ENCODE assay signal across 31 mouse cellular contexts in the genomic region with DNA sequence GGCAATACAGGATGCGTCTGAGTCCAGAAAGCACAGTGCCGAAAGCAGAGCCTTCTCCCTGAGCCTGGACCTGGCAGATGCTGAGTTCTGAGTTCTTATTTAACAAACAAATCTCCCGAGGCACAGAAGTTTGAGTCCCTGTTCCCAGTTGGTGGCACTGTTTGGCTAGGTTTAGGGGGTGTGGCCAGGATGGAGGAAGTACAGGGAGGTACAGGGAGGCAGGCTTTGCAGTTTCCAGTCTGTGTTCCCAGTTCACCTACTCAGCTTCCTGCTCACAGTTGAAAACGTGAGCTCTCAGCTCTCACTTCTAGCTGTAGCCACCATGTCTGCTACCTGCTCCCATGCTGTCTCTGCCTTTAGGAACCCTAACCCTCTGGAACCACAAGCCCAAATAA. TPM values are rescaled to one million over a fixed set of nuclear protein-coding genes. Genes with fewer than 3 reads are reported as not detected.
DNase-seq lines count a peak whose midpoint lies in the region; ATAC-seq and TF ChIP-seq lines count a peak whose summit lies in the region.
"Had no signal": no experiment of that assay in that cellular context is flagged by ENCODE, and none has a peak within 500 bp of the region (broad histone marks: within the 10 kb centered on the region; RNA-seq: fewer than 3 reads in every experiment).

No protein-coding gene starts in this region.

- H3K4me2 ChIP-seq in heart, embryonic 11.5 days, result no peak overlapping the region
- H3K4me2 ChIP-seq in intestine, embryonic 16.5 days (ENCODE audit: low read depth, low read length), result no peak overlapping the region
- H3K4me2 ChIP-seq: embryonic facial prominence, embryonic 12.5 days; embryonic facial prominence, embryonic 15.5 days; forebrain, embryonic 12.5 days; forebrain, embryonic 15.5 days; heart, embryonic 13.5 days; hindbrain, embryonic 13.5 days; intestine, embryonic 15.5 days had no signal

- peaks cover 2% of the 10 kb centered on the region for H3K4me1 ChIP-seq in heart, adult 2 months (ENCODE audit: control insufficient read depth, insufficient read depth, low read length)
- no peaks in the 10 kb centered on the region for H3K4me1 ChIP-seq in heart, embryonic 11.5 days (ENCODE audit: control insufficient read depth, insufficient read depth, low read length)
- no peaks in the 10 kb centered on the region for H3K4me1 ChIP-seq in intestine, embryonic 16.5 days (ENCODE audit: control insufficient read depth, insufficient read depth, low read length)
- H3K4me1 ChIP-seq: embryonic facial prominence, embryonic 12.5 days; embryonic facial prominence, embryonic 15.5 days; forebrain, embryonic 12.5 days; heart, embryonic 13.5 days; hindbrain, embryonic 10.5 days; hindbrain, embryonic 13.5 days; intestine, embryonic 15.5 days had no signal

- no peak for DNase-seq in gastrocnemius, adult 2 months
- no peak for DNase-seq in gastrocnemius, postnatal 14 days
- DNase-seq in heart, adult 2 months, result peak in 1 of 2 experiments; percentile 7
- DNase-seq in ES-CJ7 (ENCODE audit: low read depth, low spot score), result peak; percentile 2
- DNase-seq in R1 (ENCODE audit: low read depth, low spot score), result peak; percentile 10
- DNase-seq in thymus, adult 18-20 months, result no peak
- DNase-seq: adrenal gland, adult 2 months; adrenal gland, postnatal 14 days; cerebellum, postnatal 14 days; kidney, adult 18-20 months; kidney, adult 9 months had no signal

- H3K4me3 ChIP-seq in gastrocnemius, adult 2 months, result no peak overlapping the region
- H3K4me3 ChIP-seq in heart, adult 2 months, result no peak overlapping the region
- H3K4me3 ChIP-seq in heart, embryonic 11.5 days (ENCODE audit: low read depth, low read length), result no peak overlapping the region
- H3K4me3 ChIP-seq in intestine, embryonic 16.5 days (ENCODE audit: low read length), result no peak overlapping the region
- H3K4me3 ChIP-seq: embryonic facial prominence, embryonic 12.5 days; embryonic facial prominence, embryonic 15.5 days; forebrain, embryonic 12.5 days; forebrain, embryonic 15.5 days; heart, embryonic 13.5 days; hindbrain, embryonic 10.5 days; hindbrain, embryonic 13.5 days; intestine, embryonic 15.5 days had no signal

- H3K27me3 ChIP-seq in heart, adult 2 months (ENCODE audit: control insufficient read depth, insufficient read depth, low read length), result no peaks in the 10 kb centered on the region
- H3K27me3 ChIP-seq in heart, embryonic 11.5 days (ENCODE audit: control insufficient read depth, insufficient read depth, low read length), result no peaks in the 10 kb centered on the region
- H3K27me3 ChIP-seq in intestine, embryonic 16.5 days (replicated peaks; ENCODE audit: control insufficient read depth, insufficient read depth, low read length), result no peaks in the 10 kb centered on the region
- H3K27me3 ChIP-seq: embryonic facial prominence, embryonic 12.5 days; embryonic facial prominence, embryonic 15.5 days; forebrain, embryonic 12.5 days; forebrain, embryonic 15.5 days; heart, embryonic 13.5 days; hindbrain, embryonic 13.5 days; intestine, embryonic 15.5 days had no signal

- H3K36me3 ChIP-seq in heart, adult 2 months (ENCODE audit: control insufficient read depth, insufficient read depth, low read length), result no peaks in the 10 kb centered on the region
- H3K36me3 ChIP-seq in heart, embryonic 11.5 days (ENCODE audit: control insufficient read depth, insufficient read depth, low read length), result no peaks in the 10 kb centered on the region
- no peaks in the 10 kb centered on the region for H3K36me3 ChIP-seq in intestine, embryonic 16.5 days (ENCODE audit: control insufficient read depth, insufficient read depth, low read length)
- H3K36me3 ChIP-seq: embryonic facial prominence, embryonic 12.5 days; embryonic facial prominence, embryonic 15.5 days; forebrain, embryonic 12.5 days; forebrain, embryonic 15.5 days; heart, embryonic 13.5 days; hindbrain, embryonic 10.5 days; hindbrain, embryonic 13.5 days; intestine, embryonic 15.5 days had no signal

- H3K9ac ChIP-seq in heart, adult 2 months (ENCODE audit: low read depth, low read length), result no peak overlapping the region
- no peak overlapping the region for H3K9ac ChIP-seq in heart, embryonic 11.5 days (ENCODE audit: low read depth, low read length)
- no peak overlapping the region for H3K9ac ChIP-seq in intestine, embryonic 16.5 days (ENCODE audit: low read depth, low read length)
- H3K9ac ChIP-seq: embryonic facial prominence, embryonic 12.5 days; embryonic facial prominence, embryonic 15.5 days; forebrain, embryonic 12.5 days; forebrain, embryonic 15.5 days; heart, embryonic 13.5 days; hindbrain, embryonic 13.5 days; intestine, embryonic 15.5 days had no signal

- ATAC-seq in heart, embryonic 11.5 days (replicated peaks; ENCODE audit: insufficient number of reproducible peaks, low FRiP score, low TSS enrichment), result no peak
- no peak for ATAC-seq in intestine, embryonic 16.5 days
- ATAC-seq: CD4-positive, CD25-positive, alpha-beta regulatory T cell, adult 4 months; forebrain, embryonic 15.5 days; hindbrain, embryonic 16.5 days; intestine, embryonic 15.5 days had no signal

- WGBS in heart, adult 2 months, result 54% methylated on average over 4 of the region's 4 CpGs
- WGBS in heart, embryonic 11.5 days (ENCODE audit: insufficient replicate concordance), result 67% methylated on average over 4 of the region's 4 CpGs
- 73% methylated on average over 4 of the region's 4 CpGs for WGBS in intestine, embryonic 16.5 days

- TF ChIP-seq EP300 in heart, adult 2 months (IDR thresholded peaks at IDR 0.05; ENCODE audit: insufficient read depth, low read depth, low read length), result no peak

- H3K9me3 ChIP-seq in heart, embryonic 11.5 days (replicated peaks; ENCODE audit: control insufficient read depth, low read length), result no peaks in the 10 kb centered on the region
- H3K9me3 ChIP-seq in intestine, embryonic 16.5 days (ENCODE audit: control insufficient read depth, low read length), result no peaks in the 10 kb centered on the region
- H3K9me3 ChIP-seq: embryonic facial prominence, embryonic 12.5 days; embryonic facial prominence, embryonic 15.5 days; forebrain, embryonic 12.5 days; forebrain, embryonic 15.5 days; heart, embryonic 13.5 days; hindbrain, embryonic 10.5 days; hindbrain, embryonic 13.5 days; intestine, embryonic 15.5 days had no signal

- peak overlapping the region; percentile 85 for H3K27ac ChIP-seq in gastrocnemius, adult 2 months
- peak overlapping the region; percentile 70 for H3K27ac ChIP-seq in heart, adult 2 months
- no peak overlapping the region for H3K27ac ChIP-seq in heart, embryonic 11.5 days (ENCODE audit: low read depth, low read length)
- H3K27ac ChIP-seq in intestine, embryonic 16.5 days (ENCODE audit: low read length), result no peak overlapping the region
- H3K27ac ChIP-seq: embryonic facial prominence, embryonic 12.5 days; embryonic facial prominence, embryonic 15.5 days; forebrain, embryonic 12.5 days; forebrain, embryonic 15.5 days; heart, embryonic 13.5 days; hindbrain, embryonic 10.5 days; hindbrain, embryonic 13.5 days; intestine, embryonic 15.5 days had no signal

- TF ChIP-seq CTCF in gastrocnemius, adult 2 months (IDR thresholded peaks at IDR 0.05), result peak; percentile 8; the same call in 1 of the 2 replicates
- no peak for TF ChIP-seq CTCF in heart, adult 2 months (IDR thresholded peaks at IDR 0.05)

- intact Hi-C loops in gastrocnemius, adult 2 months (cut with DNase I), result no loop called here
- intact Hi-C loops in gastrocnemius, postnatal 14 days (cut with DNase I; ENCODE audit: low total_unique reads), result no loop called here
- intact Hi-C loops in heart, adult 2 months (cut with DNase I), result no loop called here

- no peak for TF ChIP-seq POLR2A in heart, adult 2 months (IDR thresholded peaks at IDR 0.05; ENCODE audit: insufficient read depth, low read depth, low read length)

- H3K79me2 ChIP-seq in heart, adult 2 months (replicated peaks; ENCODE audit: control insufficient read depth, insufficient read depth, low read length), result no peaks in the 10 kb centered on the region

RNA-seq across cellular contexts. Expression of gene Krtap11-1, which starts 37.8 kb away (rescaled TPM):
- total RNA-seq in gastrocnemius, adult 2 months (2021), result not detected
- not detected for total RNA-seq in gastrocnemius, postnatal 14 days (2021)
- total RNA-seq in heart, adult 2 months (2021), result not detected
- not detected in 2 replicates for polyA plus RNA-seq in heart, adult 2 months (2012; rRNA removed)
- polyA plus RNA-seq in heart, embryonic 11.5 days (2014; fragmentation: Nextera tagmentation; extraction: Ambion mirVana), result not detected in 2 replicates
- polyA plus RNA-seq in intestine, embryonic 16.5 days (2015; fragmentation: Nextera tagmentation; extraction: Ambion mirVana), result not detected in 2 replicates
- total RNA-seq: adrenal gland, adult 2 months; adrenal gland, postnatal 14 days; adrenal gland, postnatal 4 days; common myeloid progenitor, adult 5-6 weeks; ES-E14; gastrocnemius, postnatal 10 days; heart, adult 8-10 months; heart, postnatal 14 days had no signal
- polyA plus RNA-seq: adrenal gland, adult 2 months; C2C12; CD4-positive, CD25-positive, alpha-beta regulatory T cell, adult 4 months; embryonic facial prominence, embryonic 12.5 days; forebrain, embryonic 12.5 days; forebrain, embryonic 15.5 days; heart, embryonic 13.5 days; heart, embryonic 16.5 days; hindbrain, embryonic 10.5 days; hindbrain, embryonic 13.5 days; hindbrain, embryonic 16.5 days; intestine, embryonic 15.5 days had no signal

Comparison
In these comparisons a context has a peak if more than half of its experiments do, and no peak if none do; other contexts are left out.
1. H3K27ac ChIP-seq: peak in gastrocnemius, adult 2 months (single experiment) and heart, adult 2 months (single experiment); none in heart, embryonic 11.5 days (single experiment) and intestine, embryonic 16.5 days (single experiment).
2. DNase-seq: peak in ES-CJ7 (single experiment) and R1 (single experiment); none in gastrocnemius, adult 2 months (single experiment), gastrocnemius, postnatal 14 days (single experiment) and thymus, adult 18-20 months (0 of 2).